Mouse (Mus musculus): Measurements from ENCODE around the gene Gpr50. TPM values are rescaled to one million over a fixed set of nuclear protein-coding genes. Genes with fewer than 3 reads are reported as not detected.

Gpr50 gene
- total and polyA plus RNA-seq, 3 experiments = not detected

DNA sequence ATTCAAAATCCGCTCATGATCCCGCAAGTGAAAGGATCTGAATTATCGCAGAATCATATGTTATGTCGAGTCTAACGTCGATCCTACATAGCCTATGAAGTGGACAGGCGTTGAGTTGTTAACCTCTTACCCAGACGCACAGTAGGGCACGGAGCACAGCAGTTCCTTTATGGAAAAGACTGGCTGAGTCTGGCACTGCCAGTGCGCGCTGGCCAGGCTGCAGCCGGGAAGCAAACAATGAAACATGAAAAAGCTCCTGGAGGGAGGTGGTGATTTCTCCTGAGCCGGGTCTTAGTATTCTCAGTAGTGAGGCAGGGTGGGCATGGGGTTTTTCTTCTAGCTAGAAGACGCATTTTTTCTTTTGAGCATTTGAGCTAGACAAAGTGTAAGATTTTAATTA is 1.7 kb upstream of the Gpr50 start:
- Histone ChIP-seq H3K27ac (ENCODE audit: control insufficient read depth, low read depth, low read length) (no peak overlapping the region), H3K27me3 (ENCODE audit: control insufficient read depth in 1 of 2, insufficient read depth in 2 of 2, low read length in 2 of 2) (no peaks in the 10 kb centered on the region), H3K9ac (ENCODE audit: control insufficient read depth, low read depth, low read length, poor library complexity, severe bottlenecking) (no peak overlapping the region), H3K36me3 (ENCODE audit: control insufficient read depth in 1 of 2, insufficient read depth in 2 of 2, low read length in 2 of 2) (no peaks in the 10 kb centered on the region), H3K4me1 (ENCODE audit: control insufficient read depth in 1 of 2, insufficient read depth in 2 of 2, low read length in 2 of 2) (no peaks in the 10 kb centered on the region), H3K79me2 (ENCODE audit: control insufficient read depth, insufficient read depth, low read length, poor library complexity) (no peaks in the 10 kb centered on the region), H3K4me3 (ENCODE audit: control insufficient read depth in 1 of 2, insufficient read depth in 1 of 2, low read depth in 2 of 2, low read length in 2 of 2) (no peak overlapping the region), H3K9me3 (replicated peaks; ENCODE audit: insufficient read depth, low read length) (no peaks in the 10 kb centered on the region)
- DNase-seq (ENCODE audit: low read depth, low spot score) = no peak
- TF ChIP-seq ZC3H11A (IDR thresholded peaks at IDR 0.05; ENCODE audit: low read depth, low read length) (no peak), ELF1 (IDR thresholded peaks at IDR 0.05; ENCODE audit: low read depth, low read length) (no peak), MYC (IDR thresholded peaks at IDR 0.05; ENCODE audit: low read depth, low read length) (no peak), SMC3 (IDR thresholded peaks at IDR 0.05; ENCODE audit: low read depth, low read length) (no peak), TCF12 (IDR thresholded peaks at IDR 0.05; ENCODE audit: low read depth, low read length) (no peak), NRF1 (IDR thresholded peaks at IDR 0.05; ENCODE audit: insufficient read depth, low read depth, low read length, poor library complexity, severe bottlenecking) (no peak), ETS1 (IDR thresholded peaks at IDR 0.05; ENCODE audit: low read depth, low read length) (no peak)

DNA sequence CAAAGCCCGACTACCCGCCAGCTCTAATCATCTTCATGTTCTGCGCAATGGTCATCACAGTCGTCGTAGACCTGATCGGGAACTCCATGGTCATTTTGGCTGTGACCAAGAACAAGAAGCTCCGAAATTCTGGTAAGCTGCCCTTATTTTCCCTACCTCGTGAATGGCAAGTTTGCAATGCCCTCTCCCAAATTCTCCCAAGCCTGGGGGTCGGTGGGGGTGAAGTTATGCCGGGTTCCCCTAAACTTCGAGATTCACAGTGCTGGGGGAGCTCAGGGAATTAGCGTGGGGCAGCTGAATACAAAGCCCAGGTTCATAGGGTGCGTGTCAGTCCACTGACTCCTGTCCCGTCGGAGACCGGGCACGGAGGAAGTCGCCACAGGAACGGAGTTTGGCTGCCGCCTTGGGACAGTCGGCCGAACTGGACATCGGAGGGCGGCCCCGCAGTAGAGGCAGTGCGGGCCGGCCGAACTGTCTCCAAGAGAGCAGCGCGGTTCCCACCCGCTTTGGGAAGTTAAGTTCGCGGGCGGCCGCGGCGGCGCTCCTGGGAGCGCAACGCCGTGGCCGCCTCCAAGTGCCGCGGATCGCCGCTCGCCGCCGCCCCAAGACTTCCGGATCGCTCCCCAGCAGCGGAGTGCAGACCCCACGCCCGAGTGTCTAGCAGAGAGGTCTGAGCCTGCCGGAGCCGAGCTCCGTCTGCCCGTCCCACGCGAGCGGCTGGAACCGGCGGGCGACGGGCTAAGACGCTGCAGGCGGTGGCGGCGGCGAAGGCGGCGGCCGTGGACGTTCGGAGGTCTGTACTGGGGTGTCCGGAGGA is 612 bp downstream of the Gpr50 start:
- no peak for DNase-seq (ENCODE audit: low read depth, low spot score)
- H3K27ac ChIP-seq (ENCODE audit: control insufficient read depth, low read depth, low read length) = no peak overlapping the region
- no peak overlapping the region for H3K9ac ChIP-seq (ENCODE audit: control insufficient read depth, low read depth, low read length, poor library complexity, severe bottlenecking)
- no peaks in the 10 kb centered on the region; a peak in 1 of 4 replicates for H3K27me3 ChIP-seq (ENCODE audit: control insufficient read depth in 1 of 2, insufficient read depth in 2 of 2, low read length in 2 of 2)
- H3K9me3 ChIP-seq (replicated peaks; ENCODE audit: insufficient read depth, low read length) = no peaks in the 10 kb centered on the region
- no peaks in the 10 kb centered on the region for H3K4me1 ChIP-seq (ENCODE audit: control insufficient read depth in 1 of 2, insufficient read depth in 2 of 2, low read length in 2 of 2)
- H3K4me3 ChIP-seq (ENCODE audit: control insufficient read depth in 1 of 2, insufficient read depth in 1 of 2, low read depth in 2 of 2, low read length in 2 of 2) = no peak overlapping the region
- H3K36me3 ChIP-seq (ENCODE audit: control insufficient read depth in 1 of 2, insufficient read depth in 2 of 2, low read length in 2 of 2) = no peaks in the 10 kb centered on the region
- H3K79me2 ChIP-seq (ENCODE audit: control insufficient read depth, insufficient read depth, low read length, poor library complexity) = no peaks in the 10 kb centered on the region
- TF ChIP-seq USF2 (IDR thresholded peaks at IDR 0.05; ENCODE audit: borderline replicate concordance in 1 of 2, insufficient read depth in 1 of 2, low read depth in 1 of 2, low read length in 2 of 2) = no peak
- no peak for TF ChIP-seq ZC3H11A (IDR thresholded peaks at IDR 0.05; ENCODE audit: low read depth, low read length)
- no peak for TF ChIP-seq MAFK (IDR thresholded peaks at IDR 0.05; ENCODE audit: borderline replicate concordance, low read depth, low read length)
- no peak for TF ChIP-seq GATA1 (IDR thresholded peaks at IDR 0.05; ENCODE audit: low read depth, low read length)
- TF ChIP-seq TCF12 (IDR thresholded peaks at IDR 0.05; ENCODE audit: low read depth, low read length) = no peak
- TF ChIP-seq SIN3A (IDR thresholded peaks at IDR 0.05; ENCODE audit: low read length) = no peak
- TF ChIP-seq CTCF (IDR thresholded peaks at IDR 0.05 in 2 of 3, conservative IDR thresholded peaks at IDR 0.05 in 1 of 3; ENCODE audit: control insufficient read depth in 1 of 3, insufficient read depth in 1 of 3, low read depth in 2 of 3, low read length in 3 of 3, poor library complexity in 1 of 3, severe bottlenecking in 1 of 3) = no peak
- no peak for TF ChIP-seq CHD2 (IDR thresholded peaks at IDR 0.05; ENCODE audit: low read length)
- no peak for TF ChIP-seq USF1 (IDR thresholded peaks at IDR 0.05; ENCODE audit: low read depth, low read length)
- no peak for TF ChIP-seq POLR2AphosphoS2 (IDR thresholded peaks at IDR 0.05; ENCODE audit: low read length)
- no peak for TF ChIP-seq ETS1 (IDR thresholded peaks at IDR 0.05; ENCODE audit: low read depth, low read length)

Data from MEL (cell line).